Mouse (Mus musculus): ENCODE measurements around the gene Fars2.

The Fars2 gene

GRCm38 (mm10) chr13:36731016-36731930 lies 614.1 kb downstream of the Fars2 start:
- no peak for DNase-seq (ENCODE audit: inconsistent ontology term)

GRCm38 (mm10) chr13:36731931-36732461 lies 614.8 kb downstream of the Fars2 start:
- no peak for DNase-seq (ENCODE audit: inconsistent ontology term)

- no peak for DNase-seq (ENCODE audit: inconsistent ontology term)
Measured at GRCm38 (mm10) chr13:36732891-36733490, 615.8 kb downstream of the Fars2 start.

- no peak for DNase-seq (ENCODE audit: inconsistent ontology term)
Measured at GRCm38 (mm10) chr13:36733566-36733965, 616.4 kb downstream of the Fars2 start.

- no peak for DNase-seq (ENCODE audit: inconsistent ontology term)
Measured at GRCm38 (mm10) chr13:36733989-36734690, 616.9 kb downstream of the Fars2 start.

- no peak for DNase-seq (ENCODE audit: inconsistent ontology term)
Measured at GRCm38 (mm10) chr13:36734731-36735571, 617.7 kb downstream of the Fars2 start, which contains the start of gene Nrn1. Nrn1 (minus strand) TSS chr13:36735131.

- peak; percentile 76 for DNase-seq (ENCODE audit: inconsistent ontology term)
Measured at GRCm38 (mm10) chr13:36735901-36736618, 618.8 kb downstream of the Fars2 start.

GRCm38 (mm10) chr13:36736619-36736996 lies 619.4 kb downstream of the Fars2 start:
- DNase-seq (ENCODE audit: inconsistent ontology term), result no peak

- DNase-seq (ENCODE audit: inconsistent ontology term), result peak; percentile 68
Measured at GRCm38 (mm10) chr13:36750056-36750455, 632.8 kb downstream of the Fars2 start.

GRCm38 (mm10) chr13:36751861-36752260 lies 634.6 kb downstream of the Fars2 start:
- DNase-seq (ENCODE audit: inconsistent ontology term), result no peak

GRCm38 (mm10) chr13:36766801-36767200 lies 649.6 kb downstream of the Fars2 start:
- DNase-seq (ENCODE audit: inconsistent ontology term), result no peak
